Mouse (Mus musculus) left cerebral cortex, adult 2 months (tissue): ENCODE measurements around the gene Ube4b. TPM values are rescaled to one million over a fixed set of nuclear protein-coding genes. Genes with fewer than 3 reads are reported as not detected.

ENCODE experiments used
- DNase-seq, 2 experiments: peaks; one replicate each; pipeline ENCODE4 v3.0.0; 2021 to 2022; ENCODE audit warnings: low spot score in 2 of 2, mixed read lengths in 1 of 2; ENCODE audit errors: extremely low spot score in 1 of 2
- H3K27ac ChIP-seq: fragments of 200-600 bp; 2 replicates; pipeline ENCODE4 v1.8.1; 2022
- H3K4me3 ChIP-seq: fragments of 200-600 bp; 2 replicates; pipeline ENCODE4 v1.8.1; 2022
- CTCF ChIP-seq: fragments of 200-600 bp; IDR thresholded peaks from 2 replicates; pipeline ENCODE4 v1.8.1; 2022; ENCODE audit warnings: antibody characterized with exemption, mild to moderate bottlenecking, moderate library complexity
- intact Hi-C: fragments of 180-260 bp; cut with DNase I; formaldehyde crosslinking; loops from one replicate; pipeline ENCODE4 v1.15.1; 2025
- total RNA-seq, 2 experiments: library from RNA; stranded (reverse); gene quantifications; 2 replicates each; pipeline ENCODE4 v1.2.3; 2021

The Ube4b gene
- total RNA-seq, 2 experiments from 2014 or later, result 110 TPM

DNA sequence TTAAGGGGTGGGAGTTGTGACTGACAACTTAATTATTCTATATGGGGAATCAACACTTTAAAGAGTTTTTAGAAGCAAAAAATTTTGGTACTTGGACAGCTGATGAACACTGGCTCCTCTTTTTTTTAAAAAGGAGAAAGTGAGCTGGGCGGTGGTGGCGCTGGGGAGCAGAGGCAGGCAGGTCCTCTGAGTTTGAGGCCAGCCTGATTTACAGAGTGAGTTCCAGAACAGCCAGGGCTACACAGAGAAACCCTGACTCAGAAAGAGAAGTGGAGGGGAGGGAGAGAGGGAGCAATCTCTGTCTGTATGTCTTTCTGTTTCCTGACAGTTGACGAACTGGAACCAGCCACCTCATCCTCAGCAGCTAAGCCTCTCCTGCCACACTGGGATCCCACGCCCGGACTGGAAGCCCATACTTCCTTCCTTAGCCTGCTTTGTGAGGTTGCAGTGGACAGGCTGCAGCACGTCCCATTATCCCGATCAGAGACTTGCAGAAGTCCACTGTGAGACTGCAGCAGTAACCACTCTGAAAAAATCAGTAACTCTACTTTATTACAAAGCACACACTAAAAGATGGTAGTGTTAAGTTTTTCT is 136.3 kb downstream of the Ube4b start:
- Histone ChIP-seq H3K4me3 (no peak overlapping the region), H3K27ac (no peak overlapping the region)
- no peak for DNase-seq
- TF ChIP-seq CTCF, result no peak
- intact Hi-C loops, result no loop called here

DNA sequence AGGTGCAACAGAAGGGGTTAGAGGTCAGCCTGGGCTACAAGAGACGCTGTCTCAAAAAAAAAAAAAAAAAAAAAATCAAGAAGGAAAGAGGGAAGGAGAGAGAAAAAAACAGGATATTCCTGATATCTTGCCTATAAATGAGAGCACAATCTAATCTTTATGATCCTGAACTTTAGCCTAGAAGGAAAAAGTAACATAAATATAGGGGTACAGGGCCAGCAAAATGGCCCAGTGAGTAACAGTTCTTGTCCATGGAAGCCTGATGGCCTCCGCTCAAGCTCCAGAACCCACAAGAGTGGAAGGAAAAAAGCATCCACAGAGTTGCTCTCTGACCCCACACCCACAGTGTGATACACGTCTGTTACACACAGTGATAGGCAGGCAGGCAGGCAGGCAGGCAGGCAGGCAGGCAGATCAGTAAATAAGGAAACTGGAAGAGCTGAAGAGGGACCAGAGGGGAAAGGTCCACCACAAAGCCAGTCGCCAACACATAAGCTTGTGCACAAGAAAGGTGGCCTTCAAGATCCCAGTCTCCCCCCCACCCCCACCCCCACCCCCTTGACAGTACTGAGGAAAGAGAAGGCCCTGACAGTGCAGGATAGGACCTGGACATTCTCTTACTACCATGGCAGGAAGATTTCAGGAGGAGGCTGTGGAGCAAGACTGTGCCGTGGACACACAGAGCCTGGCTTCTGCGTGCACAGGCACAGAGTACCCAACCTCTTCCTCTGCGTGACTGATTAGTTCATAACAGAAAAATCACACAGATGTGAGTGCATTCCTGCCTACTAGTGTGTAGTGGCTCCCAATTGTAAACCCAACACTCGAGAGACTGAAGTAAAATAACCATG is 140.0 kb downstream of the Ube4b start:
- Histone ChIP-seq H3K4me3 (no peak overlapping the region), H3K27ac (no peak overlapping the region)
- intact Hi-C loops, result no loop called here
- no peak for DNase-seq
- TF ChIP-seq CTCF, result no peak

DNA sequence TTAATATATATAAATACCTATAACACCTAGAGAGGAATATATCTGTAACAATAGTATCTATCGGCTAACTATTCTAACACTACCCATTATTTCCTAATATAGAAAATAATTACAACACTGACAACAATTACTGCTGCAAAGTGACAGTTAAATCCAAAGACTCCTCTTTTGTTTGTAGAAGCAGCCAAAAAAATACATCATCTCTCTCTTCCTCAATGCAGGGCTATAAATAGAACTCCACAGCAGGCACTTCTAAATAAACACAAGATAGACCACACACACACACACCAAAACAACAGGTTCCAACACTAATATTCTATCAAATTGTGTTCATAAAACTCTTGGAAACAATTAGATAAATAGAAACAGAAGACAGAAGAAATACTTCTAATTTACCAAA is 140.9 kb downstream of the Ube4b start:
- no peak for TF ChIP-seq CTCF
- Histone ChIP-seq H3K4me3 (no peak overlapping the region), H3K27ac (no peak overlapping the region)
- intact Hi-C loops, result no loop called here
- DNase-seq, result no peak

DNA sequence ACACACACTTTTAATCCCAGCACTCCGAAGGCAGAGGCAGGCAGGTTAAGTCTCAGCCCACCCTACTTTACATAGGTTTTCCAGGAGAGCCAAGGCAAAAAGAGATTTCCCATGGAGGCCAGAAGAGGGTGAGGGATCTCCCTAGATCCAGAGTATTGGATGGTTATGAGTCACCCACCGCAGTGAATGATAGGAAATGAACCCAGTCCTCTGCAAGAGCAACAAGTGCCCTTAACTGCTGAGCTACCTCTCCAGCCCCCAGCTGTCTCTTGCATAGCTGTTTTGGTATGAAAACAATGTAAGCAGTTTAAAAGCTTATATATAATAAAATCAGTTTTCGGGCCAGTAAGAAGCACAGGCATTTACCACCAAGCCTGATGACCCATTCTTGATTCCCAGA is 143.5 kb downstream of the Ube4b start:
- DNase-seq, result no peak
- Histone ChIP-seq H3K4me3 (no peak overlapping the region), H3K27ac (no peak overlapping the region)
- intact Hi-C loops, result no loop called here
- no peak for TF ChIP-seq CTCF

DNA sequence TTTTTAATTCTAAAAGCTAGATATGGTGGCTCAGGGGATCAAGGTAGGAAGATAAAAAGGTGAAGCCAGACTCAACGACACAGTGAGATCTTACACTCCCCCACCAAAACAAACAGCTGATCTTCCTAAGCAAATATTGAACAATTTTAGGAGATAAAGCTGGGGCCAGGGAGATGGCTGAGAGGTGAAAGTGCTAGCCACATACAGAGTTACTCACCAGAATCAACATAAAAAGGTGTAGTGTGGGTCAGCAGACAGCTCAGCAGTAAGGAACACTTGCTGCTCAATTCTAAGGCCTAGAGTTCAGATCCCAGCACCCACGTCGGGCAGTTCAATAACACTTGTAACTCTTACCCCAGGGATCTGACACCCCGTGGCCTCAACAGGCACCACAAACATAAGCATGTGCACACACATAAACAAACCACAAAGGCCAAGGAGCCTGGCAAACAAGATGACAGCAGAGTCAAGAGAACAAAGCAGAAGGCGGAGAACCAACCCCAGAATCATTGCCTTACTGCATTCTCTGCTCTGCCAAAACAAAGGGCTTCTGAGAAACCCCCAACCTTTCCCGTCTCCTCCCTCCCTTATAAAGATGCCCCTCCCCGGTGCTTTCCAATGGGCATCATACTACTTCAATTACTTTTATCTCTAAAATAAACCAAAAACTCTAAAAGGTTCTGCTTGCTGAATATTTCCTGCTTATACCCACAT is 144.4 kb downstream of the Ube4b start:
- Histone ChIP-seq H3K27ac (no peak overlapping the region), H3K4me3 (no peak overlapping the region)
- TF ChIP-seq CTCF, result no peak
- no peak for DNase-seq
- intact Hi-C loops, result no loop called here

Other genes starting within 250 kb of the Ube4b start
- 100 to 1,000 TPM; 444 to 487 TPM for gene Kif1b, start 119.1 kb downstream of the Ube4b start, total RNA-seq
- gene Rbp7, start 28.2 kb upstream of the Ube4b start, total RNA-seq, result not detected
- not detected for gene Tmem274, start 50.6 kb upstream of the Ube4b start, total RNA-seq
- gene Nmnat1, start 58.5 kb upstream of the Ube4b start, total RNA-seq, result 10 to 100 TPM in 1 of 2 experiments, 1 to 10 TPM in 1; 9.9 to 12.8 TPM
- 10 to 100 TPM; 16.8 to 17.6 TPM for gene Lzic, start 58.5 kb upstream of the Ube4b start, total RNA-seq
- 10 to 100 TPM; 35.3 to 35.9 TPM for gene Ctnnbip1, start 91.5 kb upstream of the Ube4b start, total RNA-seq
- gene Clstn1, start 159.7 kb upstream of the Ube4b start, total RNA-seq, result 1,000 to 10,000 TPM; 1,405 to 1,413 TPM